Mouse (Mus musculus) gastrocnemius, postnatal 25 days (tissue): ENCODE measurements around the gene 0610012G03Rik. TPM values are rescaled to one million over a fixed set of nuclear protein-coding genes. Genes with fewer than 3 reads are reported as not detected.

Experiments
- DNase-seq: peaks from one replicate; pipeline ENCODE4 v3.0.0; 2022
- total RNA-seq, 2 experiments: library from RNA; stranded (reverse); gene quantifications; 1 replicate in 1 of 2; 2 replicates in 1 of 2; pipeline ENCODE4 v1.2.3; 2021

0610012G03Rik gene
- total RNA-seq, 2 experiments from 2014 or later: 51.0 to 53.6 TPM

DNA sequence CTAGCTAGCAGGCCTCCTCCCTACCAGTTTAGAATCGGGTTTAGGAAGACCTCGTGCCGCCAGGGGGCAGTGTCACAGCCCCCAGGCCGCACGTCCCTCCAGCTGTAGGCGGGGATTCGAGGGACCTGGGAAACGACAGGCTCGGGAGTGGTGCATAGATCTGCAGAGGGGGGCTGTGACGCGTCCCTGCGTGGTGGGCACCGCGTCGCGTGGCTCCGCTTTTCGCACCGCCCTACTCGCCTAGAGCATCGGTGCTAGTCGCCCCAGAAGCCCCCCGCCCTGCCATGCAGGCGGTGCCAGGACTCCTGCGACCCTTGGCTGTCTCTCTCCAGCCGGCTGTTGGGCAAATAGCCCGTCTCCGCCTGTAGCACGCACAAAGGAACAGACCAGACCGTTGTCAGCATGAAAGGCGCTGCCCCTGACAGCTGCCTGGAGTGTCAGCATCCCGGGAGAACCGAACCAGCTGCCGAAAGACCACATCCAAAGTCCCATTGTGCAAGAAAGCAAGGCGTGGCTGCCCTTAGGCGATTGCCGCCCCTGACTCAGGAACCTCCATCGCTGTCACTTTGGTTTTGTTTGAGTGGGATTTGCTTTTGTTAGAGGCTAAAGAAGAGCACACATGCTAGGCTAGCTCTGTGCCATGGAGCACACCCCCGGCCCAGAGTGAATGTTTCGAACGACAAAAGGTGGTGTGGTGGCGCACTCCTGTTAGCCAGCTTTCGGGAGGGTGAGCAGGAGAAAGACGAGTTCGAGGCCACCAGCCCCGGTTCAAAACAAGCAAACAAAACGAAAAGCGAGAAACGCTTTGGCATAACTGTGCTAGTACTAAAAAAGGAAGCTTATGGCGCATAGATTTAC is 15.2 kb downstream of the 0610012G03Rik start:
- peak; percentile 89 for DNase-seq

DNA sequence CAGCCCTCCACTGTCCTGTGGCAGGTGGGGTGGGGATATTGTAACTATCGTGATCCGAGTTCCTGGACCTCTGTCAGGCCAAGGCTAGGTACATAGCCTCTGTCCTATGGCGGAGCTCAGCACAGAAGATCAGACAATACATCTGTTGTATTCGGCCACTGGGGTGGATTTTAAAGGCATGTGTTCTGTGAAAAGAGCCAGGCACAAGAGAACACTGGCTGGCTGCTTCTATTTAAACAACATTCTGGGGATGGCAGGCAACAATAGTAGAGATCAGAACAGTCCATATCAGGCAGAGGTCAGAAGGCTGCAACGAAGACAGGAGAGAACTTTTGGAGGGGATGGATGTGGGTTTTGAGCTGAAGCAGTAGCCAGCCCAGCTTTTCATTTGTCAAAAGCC is 16.0 kb downstream of the 0610012G03Rik start:
- no peak for DNase-seq

- DNase-seq: no peak
These were observed 17.0 kb downstream of the 0610012G03Rik start for GRCm38 (mm10) chr16:31931330-31931729.

DNA sequence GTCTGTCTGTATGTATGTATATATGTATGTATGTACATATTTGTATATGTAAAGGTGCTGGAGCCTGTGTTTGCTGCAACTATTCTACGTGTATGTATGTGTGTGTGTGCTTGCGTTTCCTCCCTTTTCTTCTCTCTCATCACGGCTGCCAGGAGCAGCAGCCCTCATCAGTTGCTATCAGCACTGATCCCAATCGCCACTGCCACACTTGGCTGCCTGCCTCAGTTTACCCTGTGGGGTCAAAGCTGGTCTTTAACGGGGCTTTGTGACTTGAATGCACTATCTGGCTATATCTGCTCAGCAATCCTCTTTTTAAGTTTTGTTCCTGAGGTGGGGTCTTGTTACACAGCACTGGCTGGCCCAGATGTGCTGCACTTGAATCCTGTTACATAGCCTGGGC is 20.9 kb downstream of the 0610012G03Rik start:
- DNase-seq: no peak

DNA sequence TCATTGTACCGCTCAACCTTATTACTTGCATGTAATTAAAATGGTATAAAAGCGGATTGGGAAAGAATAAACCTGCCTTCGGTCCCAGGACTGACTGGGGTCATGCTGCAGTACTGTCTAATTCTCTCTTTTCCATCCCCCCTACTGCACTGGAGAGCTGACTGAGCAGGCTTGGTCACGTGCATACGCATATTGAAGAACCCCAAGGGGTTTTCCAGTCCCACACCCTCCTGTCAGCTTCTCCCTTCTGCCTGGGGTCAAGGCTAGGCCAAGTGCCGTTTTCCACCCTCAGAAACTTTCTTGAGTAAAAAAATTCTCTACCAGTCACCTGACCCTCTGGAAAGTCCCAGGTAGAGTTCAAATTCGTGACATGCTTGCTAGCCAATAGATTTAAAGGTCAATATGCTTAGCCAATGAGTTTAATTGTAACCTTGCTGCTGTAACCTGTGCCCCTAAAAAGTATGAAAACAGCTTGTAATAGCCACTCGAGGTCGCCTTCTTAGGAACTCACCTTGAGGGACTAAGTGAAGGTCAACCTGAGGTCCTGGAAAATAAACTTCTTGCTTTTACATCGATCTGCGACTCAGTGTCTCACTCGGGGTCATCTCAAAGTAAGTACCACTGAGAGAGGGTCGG is 21.6 kb downstream of the 0610012G03Rik start:
- no peak for DNase-seq

- DNase-seq: no peak
These were observed 22.2 kb downstream of the 0610012G03Rik start for GRCm38 (mm10) chr16:31926091-31926490.

DNA sequence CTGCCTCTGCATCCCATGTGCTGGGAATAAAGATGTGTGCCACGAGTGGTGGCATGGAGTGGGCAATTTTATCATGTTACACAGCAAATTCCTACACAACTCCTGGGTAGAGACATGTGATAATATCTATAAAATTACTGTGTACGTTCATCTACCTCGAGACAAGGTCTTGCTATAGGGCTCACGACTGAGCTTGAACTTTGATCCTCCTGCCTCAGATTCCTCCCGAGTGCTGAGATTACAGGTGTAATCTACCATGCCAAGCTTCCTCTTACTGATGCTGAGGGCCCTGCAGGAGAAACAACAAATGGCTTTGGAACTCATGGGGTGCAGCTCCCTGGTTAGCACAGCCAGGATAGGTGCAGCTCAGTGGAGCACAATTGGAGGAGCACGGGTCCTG is 23.9 kb downstream of the 0610012G03Rik start:
- DNase-seq: no peak

- peak; percentile 42 for DNase-seq
These were observed 30.0 kb downstream of the 0610012G03Rik start for GRCm38 (mm10) chr16:31918248-31918724.

DNA sequence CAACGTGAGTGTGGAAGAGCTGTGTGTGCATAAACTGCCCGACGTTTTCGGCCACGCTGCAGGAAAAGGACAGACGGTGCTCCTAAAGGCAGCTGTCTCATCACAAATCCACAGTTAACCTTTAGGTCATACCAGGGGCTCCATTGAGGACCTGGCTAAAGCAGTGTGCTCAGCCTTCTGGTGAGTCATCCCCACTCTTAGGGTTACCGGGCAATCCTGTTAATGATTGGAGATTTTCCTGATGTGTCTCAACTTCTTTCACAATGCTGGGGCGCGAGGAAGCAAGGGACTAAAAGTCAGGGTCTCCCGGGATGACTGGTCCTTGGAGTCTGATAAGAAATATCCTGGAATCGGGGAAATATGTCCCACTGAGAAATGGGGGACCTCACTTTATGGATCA is 30.5 kb downstream of the 0610012G03Rik start:
- DNase-seq: no peak

DNA sequence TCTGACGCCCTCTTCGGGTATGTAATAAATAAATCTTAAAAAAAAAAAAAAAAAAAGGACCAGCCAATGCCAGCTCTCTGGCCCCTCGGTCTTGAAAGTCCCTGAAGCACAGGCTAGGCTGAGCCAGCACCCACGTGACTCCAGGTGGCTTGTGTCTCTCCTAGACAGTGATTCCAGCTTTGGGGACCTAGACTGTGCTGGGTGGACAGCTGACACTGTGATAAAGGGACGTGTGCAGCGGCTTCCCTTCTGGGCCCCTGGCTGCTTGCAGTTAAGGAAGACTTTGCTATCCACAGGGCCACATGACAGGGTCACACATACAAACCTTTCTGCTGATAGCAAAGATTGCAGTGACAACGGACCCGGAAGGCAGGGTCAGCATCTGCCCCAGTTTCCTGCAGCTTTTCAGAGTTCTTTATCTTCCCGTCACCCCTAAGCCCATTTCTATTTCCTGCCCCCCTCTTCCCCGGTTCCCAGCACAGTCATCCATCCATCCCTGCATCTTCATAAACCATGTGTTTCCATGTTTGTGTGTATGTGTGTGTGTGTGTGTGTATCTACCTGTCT is 37.9 kb downstream of the 0610012G03Rik start:
- DNase-seq: no peak

GRCm38 (mm10) chr16:31908959-31909358 is 39.3 kb downstream of the 0610012G03Rik start:
- no peak for DNase-seq

DNA sequence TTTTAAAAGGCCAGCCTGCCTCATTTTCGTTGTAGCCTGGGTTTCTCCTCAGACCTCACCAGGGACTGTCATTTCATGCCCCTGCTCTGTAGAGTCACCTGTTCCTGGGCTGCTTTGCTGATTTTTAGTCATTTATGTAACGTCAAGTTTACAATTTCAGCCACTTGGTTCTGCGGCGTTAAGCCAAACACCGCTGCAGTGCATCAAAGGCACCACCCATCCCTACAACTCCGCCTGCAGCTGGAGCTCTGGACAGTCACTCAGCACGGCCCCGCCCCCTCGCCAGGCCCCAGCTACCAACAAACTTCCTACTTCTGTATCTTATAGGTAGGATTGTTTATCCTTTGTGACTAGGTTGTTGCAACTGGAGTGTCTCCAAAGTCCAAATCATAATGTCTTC is 41.4 kb downstream of the 0610012G03Rik start:
- no peak for DNase-seq

DNA sequence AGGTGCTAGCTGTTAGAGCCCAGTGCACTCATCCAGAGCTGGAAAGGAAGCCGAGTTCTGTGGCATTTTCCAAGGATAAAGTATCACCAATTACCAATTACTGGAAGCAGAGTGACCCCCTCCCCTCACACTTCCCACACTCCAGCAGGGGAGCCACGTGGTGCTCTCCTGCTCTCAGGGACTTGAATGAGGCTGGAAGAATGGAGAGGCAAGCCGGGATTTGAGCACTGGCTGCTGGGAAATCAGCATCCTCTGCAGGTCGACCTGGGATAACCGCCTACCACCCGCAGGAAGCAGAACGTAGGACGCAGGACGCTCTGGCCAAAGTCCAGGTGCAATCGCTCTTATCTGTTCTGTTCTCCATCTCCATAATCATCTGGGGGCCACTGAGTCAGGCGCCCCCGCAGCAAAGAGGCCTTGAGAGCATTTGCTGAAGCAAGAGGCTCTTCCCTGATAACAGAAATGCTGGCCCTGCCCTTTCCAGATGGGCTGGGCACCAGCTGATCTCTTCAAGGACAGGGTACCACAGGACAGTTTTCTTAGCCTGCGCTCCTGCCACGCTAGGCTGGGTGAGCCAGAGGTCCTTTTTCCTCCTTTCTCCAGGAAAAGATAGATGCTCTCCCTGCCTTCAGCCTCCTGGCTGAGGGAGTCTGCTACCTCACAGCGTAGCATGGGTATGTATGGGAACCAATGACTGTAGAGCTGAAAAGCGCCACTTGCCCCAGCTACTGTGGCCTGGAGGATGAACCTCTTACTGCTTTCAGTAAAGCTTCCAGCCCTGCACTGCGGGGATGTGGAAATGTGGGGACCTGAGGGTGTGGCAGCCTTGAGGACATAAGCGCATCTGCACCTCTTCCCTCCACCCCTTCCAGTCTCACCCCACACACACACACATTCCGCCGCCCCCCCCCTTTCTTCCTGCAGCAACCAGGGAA is 42.1 kb downstream of the 0610012G03Rik start:
- no peak for DNase-seq

- DNase-seq: no peak
These were observed 43.0 kb downstream of the 0610012G03Rik start for GRCm38 (mm10) chr16:31905331-31905730.

DNA sequence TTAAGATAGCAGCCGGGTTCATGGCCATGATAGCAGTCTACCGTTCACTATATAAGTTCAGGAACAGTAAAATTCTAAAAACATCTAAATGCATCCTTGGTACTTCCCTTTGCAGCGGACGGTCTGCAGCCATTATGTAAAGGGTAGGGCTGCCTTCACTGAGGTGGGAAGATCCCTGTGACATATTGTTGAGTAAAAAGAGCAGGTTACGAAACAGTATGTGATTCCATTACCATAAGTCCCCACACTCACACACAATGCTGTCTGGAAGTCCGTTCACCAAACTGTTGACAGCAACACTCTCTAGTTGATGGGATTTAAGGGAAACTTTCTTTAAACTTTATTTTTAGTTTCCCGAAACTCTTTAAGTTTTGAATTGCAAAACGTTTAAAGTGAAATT is 45.1 kb downstream of the 0610012G03Rik start:
- no peak for DNase-seq

GRCm38 (mm10) chr16:31901886-31902285 is 46.4 kb downstream of the 0610012G03Rik start:
- no peak for DNase-seq

DNA sequence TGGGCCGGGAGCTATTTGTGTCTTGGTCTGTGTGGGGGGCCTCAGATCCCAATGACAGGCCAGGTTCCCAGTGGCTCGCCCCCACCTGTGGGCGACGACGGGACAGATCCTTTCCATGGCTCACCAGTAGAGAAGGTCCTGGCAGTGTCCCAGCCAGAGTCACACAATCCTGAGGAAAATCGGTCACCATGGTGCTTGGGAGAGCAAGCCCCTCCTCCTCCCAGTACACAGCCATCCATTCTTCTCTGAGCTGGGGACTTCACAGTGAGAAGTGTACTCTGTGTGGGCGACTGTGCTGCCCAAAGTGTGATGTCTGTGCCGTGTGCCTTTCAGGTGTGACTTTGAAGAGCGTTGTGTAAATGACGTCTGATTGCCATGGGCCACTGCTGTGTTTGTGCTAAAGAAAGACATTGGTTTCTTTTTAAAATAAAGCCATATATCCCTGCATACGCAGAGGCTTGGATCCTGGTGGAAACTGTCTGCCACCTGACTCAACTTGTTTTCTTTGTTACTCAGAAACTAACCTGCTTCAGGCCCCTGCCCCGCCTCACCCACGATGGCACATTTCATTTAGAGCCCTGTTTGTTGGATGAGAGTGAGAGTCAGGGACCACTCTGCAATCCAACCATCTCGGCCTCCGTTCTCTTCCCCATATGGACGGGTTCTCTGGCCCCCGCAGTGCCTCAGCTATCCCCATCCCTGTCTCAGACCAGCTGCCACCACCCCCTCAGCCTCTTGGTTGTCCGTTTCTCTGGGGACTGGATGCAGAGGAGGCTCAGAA is 49.6 kb downstream of the 0610012G03Rik start:
- DNase-seq: no peak
